Mouse (Mus musculus) thymus, adult 2 months (tissue): Measurements from ENCODE around the gene Peli2. TPM values are rescaled to one million over a fixed set of nuclear protein-coding genes. Genes with fewer than 3 reads are reported as not detected.

Experiments used
- DNase-seq: peaks from one replicate; pipeline ENCODE4 v3.0.0; 2021
- H3K27ac ChIP-seq: fragments of 200-500 bp; 2 replicates; pipeline ENCODE4 v1.5.1; 2012; ENCODE audit warnings: low read length, control low read depth; ENCODE audit not compliant: control insufficient read depth, insufficient read depth
- H3K27me3 ChIP-seq: fragments of 200-500 bp; 2 replicates; pipeline ENCODE4 v1.6.1; 2012; ENCODE audit warnings: mild to moderate bottlenecking, low read length, moderate library complexity, mixed read lengths; ENCODE audit not compliant: control insufficient read depth, insufficient read depth
- H3K36me3 ChIP-seq: fragments of 200-500 bp; 2 replicates; pipeline ENCODE4 v1.6.1; 2012; ENCODE audit warnings: mild to moderate bottlenecking, low read length, moderate library complexity; ENCODE audit not compliant: control insufficient read depth, insufficient read depth
- H3K4me1 ChIP-seq: fragments of 200-500 bp; replicated peaks from 2 replicates; pipeline ENCODE4 v1.6.1; 2012; ENCODE audit warnings: low read length; ENCODE audit not compliant: control insufficient read depth, insufficient read depth
- H3K4me3 ChIP-seq: fragments of 200-500 bp; 2 replicates; pipeline ENCODE4 v1.5.1; 2012; ENCODE audit warnings: mild to moderate bottlenecking, low read length, control low read depth, moderate library complexity; ENCODE audit not compliant: control insufficient read depth, insufficient read depth
- CTCF ChIP-seq: fragments of 200-500 bp; IDR thresholded peaks from 2 replicates; pipeline ENCODE4 v1.5.1; 2012; ENCODE audit warnings: mild to moderate bottlenecking, control low read depth, low read length, moderate library complexity, borderline replicate concordance; ENCODE audit not compliant: control insufficient read depth, poor library complexity, insufficient read depth; ENCODE audit errors: extremely low read depth
- POLR2A ChIP-seq: fragments of 200-500 bp; IDR thresholded peaks from 2 replicates; pipeline ENCODE4 v1.6.1; 2012; ENCODE audit warnings: mild to moderate bottlenecking, low read length, control low read depth, moderate library complexity; ENCODE audit not compliant: control insufficient read depth, poor library complexity, insufficient read depth; ENCODE audit errors: extremely low read depth
- WGBS: fragments of 180-500 bp; shearing (Covaris S2); methylation state at CpG from one replicate; pipeline ENCODE4 v1.1.7; 2018; 5-methylcytosine and 5-hydroxymethylcytosine counted together
- polyA plus RNA-seq: library from polyadenylated mRNA; depleted of rRNA; stranded (reverse); fragments of >200 nt; gene quantifications from 2 replicates; pipeline ENCODE4 v1.2.3, GENCODE M21; 2012

Peli2 gene
- polyA plus RNA-seq, 1 experiment, result 2.8 TPM

DNA sequence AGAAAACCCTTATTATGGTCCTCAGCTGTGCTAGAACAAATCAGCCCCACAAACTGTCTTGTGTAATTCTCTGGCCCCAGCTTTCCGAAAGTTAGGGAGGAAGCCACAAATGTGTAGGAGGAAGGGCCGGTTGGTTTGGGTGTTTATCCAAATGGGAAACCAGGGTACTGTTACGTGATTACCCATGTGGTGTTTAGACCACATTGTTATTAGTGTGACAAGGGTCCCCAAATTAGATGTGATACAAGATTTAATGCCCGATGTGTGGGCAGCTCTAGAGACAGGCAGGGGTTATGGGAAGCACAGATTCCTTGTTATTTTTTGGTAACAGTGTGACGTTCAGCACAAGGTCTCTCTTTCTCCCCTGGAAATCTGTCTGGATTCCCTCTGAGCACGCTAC lies 28.0 kb downstream of the Peli2 start:
- 93% methylated on average over 6 of the region's 6 CpGs for WGBS
- no peak for TF ChIP-seq CTCF
- TF ChIP-seq POLR2A, result no peak

GRCm38 (mm10) chr14:48149351-48149750 lies 28.7 kb downstream of the Peli2 start:
- H3K36me3 ChIP-seq, result no peaks in the 10 kb centered on the region

More for the DNA sequence above, 28.0 kb downstream of the Peli2 start:
- H3K4me1 ChIP-seq, result no peaks in the 10 kb centered on the region
- no peaks in the 10 kb centered on the region for H3K36me3 ChIP-seq
- H3K27ac ChIP-seq, result no peak overlapping the region
- no peak overlapping the region for H3K4me3 ChIP-seq
- DNase-seq, result no peak
- H3K27me3 ChIP-seq, result no peaks in the 10 kb centered on the region

DNA sequence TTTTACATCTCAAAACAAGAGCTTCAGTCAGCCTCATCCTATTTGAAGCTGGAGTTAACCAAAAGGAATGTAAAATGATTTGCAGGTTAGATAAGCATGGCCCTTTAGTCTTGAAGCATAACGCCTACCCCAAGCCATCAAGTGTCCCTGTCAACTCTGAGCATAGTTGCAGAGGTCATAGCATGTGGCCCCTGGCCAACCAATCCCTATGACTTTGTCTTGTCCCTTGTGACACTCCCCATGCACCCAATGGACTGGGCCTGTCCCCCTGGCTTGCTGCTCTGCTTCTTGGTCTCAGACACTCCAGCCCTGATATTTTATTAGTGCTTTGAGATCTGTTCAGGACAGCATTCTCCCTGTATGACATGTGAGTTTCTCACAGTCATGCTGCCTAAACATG lies 30.3 kb downstream of the Peli2 start:
- 91% methylated on average over 1 of the region's 1 CpGs for WGBS

More at GRCm38 (mm10) chr14:48149351-48149750, 28.7 kb downstream of the Peli2 start:
- WGBS, result 92% methylated on average over 9 of the region's 9 CpGs
- Histone ChIP-seq H3K4me3 (no peak overlapping the region), H3K4me1 (no peaks in the 10 kb centered on the region), H3K27ac (no peak overlapping the region), H3K27me3 (no peaks in the 10 kb centered on the region)
- TF ChIP-seq CTCF (no peak), POLR2A (no peak)
- DNase-seq, result no peak

GRCm38 (mm10) chr14:48151554-48151953 lies 30.9 kb downstream of the Peli2 start:
- H3K27ac ChIP-seq, result no peak overlapping the region
- TF ChIP-seq POLR2A (no peak), CTCF (no peak)
- H3K27me3 ChIP-seq, result no peaks in the 10 kb centered on the region
- no peak overlapping the region for H3K4me3 ChIP-seq
- no peaks in the 10 kb centered on the region for H3K36me3 ChIP-seq
- no peaks in the 10 kb centered on the region; the same call in 1 of the 2 replicates for H3K4me1 ChIP-seq
- DNase-seq, result no peak
- 93% methylated on average over 2 of the region's 2 CpGs for WGBS

More for the DNA sequence above, 30.3 kb downstream of the Peli2 start:
- H3K4me1 ChIP-seq, result no peaks in the 10 kb centered on the region; the same call in 1 of the 2 replicates
- TF ChIP-seq POLR2A, result no peak
- no peak for TF ChIP-seq CTCF
- DNase-seq, result no peak
- H3K27me3 ChIP-seq, result no peaks in the 10 kb centered on the region
- no peak overlapping the region for H3K27ac ChIP-seq
- no peak overlapping the region for H3K4me3 ChIP-seq
- H3K36me3 ChIP-seq, result no peaks in the 10 kb centered on the region

DNA sequence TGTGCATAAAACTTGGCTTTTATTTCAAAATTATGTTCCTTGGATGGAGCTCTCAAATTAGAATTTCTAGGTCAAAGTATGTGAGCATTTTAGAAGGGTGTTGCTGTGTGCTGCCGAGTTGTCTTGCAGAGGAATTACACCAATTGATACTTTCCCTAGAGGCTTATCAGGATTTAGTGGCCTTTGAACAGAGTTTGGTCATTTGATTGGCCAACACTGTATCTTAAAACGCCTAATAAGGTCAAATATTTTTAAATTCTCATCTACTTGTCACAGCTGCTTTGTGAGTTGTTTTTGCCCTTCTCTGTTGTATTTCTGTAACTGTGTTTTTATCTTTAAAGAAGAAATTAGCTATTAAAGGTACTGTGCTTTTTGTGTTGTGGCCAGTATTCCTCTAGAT lies 32.4 kb downstream of the Peli2 start:
- DNase-seq, result no peak
- WGBS, result 94% methylated on average over 2 of the region's 2 CpGs
- H3K4me1 ChIP-seq, result no peaks in the 10 kb centered on the region; the same call in 1 of the 2 replicates
- H3K27ac ChIP-seq, result no peak overlapping the region
- H3K27me3 ChIP-seq, result no peaks in the 10 kb centered on the region
- TF ChIP-seq CTCF (no peak), POLR2A (no peak)
- H3K4me3 ChIP-seq, result no peak overlapping the region
- H3K36me3 ChIP-seq, result no peaks in the 10 kb centered on the region

DNA sequence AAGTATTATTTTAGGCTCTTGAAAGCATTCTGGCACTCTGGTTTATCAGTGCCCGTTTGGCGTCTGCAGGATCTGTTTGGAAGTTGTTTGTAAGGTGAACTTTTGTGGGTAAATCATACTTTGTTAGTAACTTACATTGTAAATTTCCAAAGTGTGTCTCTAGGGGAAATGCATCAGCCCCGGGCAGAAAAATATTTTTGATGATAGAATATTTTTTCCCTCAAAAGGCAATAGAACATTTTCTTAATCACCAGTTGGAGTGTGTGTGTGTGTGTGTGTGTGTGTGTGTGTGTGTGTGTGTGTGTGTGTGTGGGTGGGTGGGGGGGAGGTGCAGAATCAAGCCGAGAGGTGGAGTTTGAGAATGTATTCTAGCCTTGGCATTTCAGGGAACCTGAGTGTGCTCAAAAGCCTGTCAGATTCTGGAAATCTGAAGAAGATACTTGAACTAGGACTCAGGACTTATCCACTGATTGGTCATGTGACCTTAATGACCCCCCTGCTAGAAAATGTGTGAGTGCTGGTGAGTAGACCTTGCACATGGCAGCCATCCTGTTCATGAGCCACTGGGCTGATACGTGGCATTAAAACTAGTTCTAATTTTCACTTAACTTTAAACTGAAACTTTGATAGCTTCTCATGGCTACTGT lies 33.4 kb downstream of the Peli2 start:
- no peak for DNase-seq
- no peaks in the 10 kb centered on the region for H3K27me3 ChIP-seq
- H3K4me1 ChIP-seq, result no peaks in the 10 kb centered on the region; the same call in 1 of the 2 replicates
- no peak for TF ChIP-seq CTCF
- no peak for TF ChIP-seq POLR2A
- no peaks in the 10 kb centered on the region for H3K36me3 ChIP-seq
- H3K4me3 ChIP-seq, result no peak overlapping the region
- WGBS, result 94% methylated on average over 5 of the region's 5 CpGs
- no peak overlapping the region for H3K27ac ChIP-seq
